Mouse (Mus musculus): ENCODE results near the gene Gpr19. TPM values are rescaled to one million over a fixed set of nuclear protein-coding genes. Genes with fewer than 3 reads are reported as not detected.

Gene Gpr19
- polyA plus RNA-seq, 1 experiment, result 15.6 TPM

GRCm38 (mm10) chr6:134872236-134872635 is 26.1 kb downstream of the Gpr19 start:
- DNase-seq, result no peak
- TF ChIP-seq POLR2A (IDR thresholded peaks at IDR 0.05; ENCODE audit: control insufficient read depth, extremely low read depth, insufficient read depth, low read length, poor library complexity) (no peak), CTCF (IDR thresholded peaks at IDR 0.05; ENCODE audit: borderline replicate concordance, control insufficient read depth, extremely low read depth, insufficient read depth, low read length, poor library complexity) (no peak)
- 99% methylated on average over 2 of the region's 2 CpGs for WGBS
- no peak overlapping the region for H3K27ac ChIP-seq (ENCODE audit: control insufficient read depth, insufficient read depth, low read length)
- H3K4me1 ChIP-seq (replicated peaks; ENCODE audit: control insufficient read depth, insufficient read depth, low read length), result no peaks in the 10 kb centered on the region
- no peaks in the 10 kb centered on the region for H3K27me3 ChIP-seq (ENCODE audit: control insufficient read depth, insufficient read depth, low read length)
- H3K4me3 ChIP-seq (ENCODE audit: control insufficient read depth, insufficient read depth, low read length), result no peak overlapping the region
- H3K36me3 ChIP-seq (ENCODE audit: control insufficient read depth, insufficient read depth, low read length), result no peaks in the 10 kb centered on the region

- no peaks in the 10 kb centered on the region for H3K27me3 ChIP-seq (ENCODE audit: control insufficient read depth, insufficient read depth, low read length)
- H3K27ac ChIP-seq (ENCODE audit: control insufficient read depth, insufficient read depth, low read length), result no peak overlapping the region
- no peak for DNase-seq
- H3K36me3 ChIP-seq (ENCODE audit: control insufficient read depth, insufficient read depth, low read length), result no peaks in the 10 kb centered on the region
- WGBS, result 95% methylated on average over 4 of the region's 4 CpGs
- no peak overlapping the region for H3K4me3 ChIP-seq (ENCODE audit: control insufficient read depth, insufficient read depth, low read length)
- TF ChIP-seq POLR2A (IDR thresholded peaks at IDR 0.05; ENCODE audit: control insufficient read depth, extremely low read depth, insufficient read depth, low read length, poor library complexity), result no peak
- TF ChIP-seq CTCF (IDR thresholded peaks at IDR 0.05; ENCODE audit: borderline replicate concordance, control insufficient read depth, extremely low read depth, insufficient read depth, low read length, poor library complexity), result no peak
- no peaks in the 10 kb centered on the region for H3K4me1 ChIP-seq (replicated peaks; ENCODE audit: control insufficient read depth, insufficient read depth, low read length)
These were observed 27.5 kb downstream of the Gpr19 start for GRCm38 (mm10) chr6:134870887-134871286.

- TF ChIP-seq POLR2A (IDR thresholded peaks at IDR 0.05; ENCODE audit: control insufficient read depth, extremely low read depth, insufficient read depth, low read length, poor library complexity), result no peak
- TF ChIP-seq CTCF (IDR thresholded peaks at IDR 0.05; ENCODE audit: borderline replicate concordance, control insufficient read depth, extremely low read depth, insufficient read depth, low read length, poor library complexity), result no peak
- no peak for DNase-seq
- Histone ChIP-seq H3K27ac (ENCODE audit: control insufficient read depth, insufficient read depth, low read length) (no peak overlapping the region), H3K36me3 (ENCODE audit: control insufficient read depth, insufficient read depth, low read length) (no peaks in the 10 kb centered on the region), H3K4me3 (ENCODE audit: control insufficient read depth, insufficient read depth, low read length) (no peak overlapping the region), H3K27me3 (ENCODE audit: control insufficient read depth, insufficient read depth, low read length) (no peaks in the 10 kb centered on the region), H3K4me1 (replicated peaks; ENCODE audit: control insufficient read depth, insufficient read depth, low read length) (no peaks in the 10 kb centered on the region)
- 95% methylated on average over 12 of the region's 12 CpGs for WGBS
These were observed 28.1 kb downstream of the Gpr19 start for GRCm38 (mm10) chr6:134870209-134870742.

GRCm38 (mm10) chr6:134867325-134867724 is 31.1 kb downstream of the Gpr19 start:
- no peak for TF ChIP-seq POLR2A (IDR thresholded peaks at IDR 0.05; ENCODE audit: control insufficient read depth, extremely low read depth, insufficient read depth, low read length, poor library complexity)
- no peak for TF ChIP-seq CTCF (IDR thresholded peaks at IDR 0.05; ENCODE audit: borderline replicate concordance, control insufficient read depth, extremely low read depth, insufficient read depth, low read length, poor library complexity)
- Histone ChIP-seq H3K4me3 (ENCODE audit: control insufficient read depth, insufficient read depth, low read length) (no peak overlapping the region), H3K36me3 (ENCODE audit: control insufficient read depth, insufficient read depth, low read length) (no peaks in the 10 kb centered on the region), H3K27me3 (ENCODE audit: control insufficient read depth, insufficient read depth, low read length) (no peaks in the 10 kb centered on the region), H3K4me1 (replicated peaks; ENCODE audit: control insufficient read depth, insufficient read depth, low read length) (no peaks in the 10 kb centered on the region), H3K27ac (ENCODE audit: control insufficient read depth, insufficient read depth, low read length) (no peak overlapping the region)
- no peak for DNase-seq
- WGBS, result 96% methylated on average over 3 of the region's 3 CpGs

- 96% methylated on average over 7 of the region's 7 CpGs for WGBS
- no peak for DNase-seq
- TF ChIP-seq POLR2A (IDR thresholded peaks at IDR 0.05; ENCODE audit: control insufficient read depth, extremely low read depth, insufficient read depth, low read length, poor library complexity) (no peak), CTCF (IDR thresholded peaks at IDR 0.05; ENCODE audit: borderline replicate concordance, control insufficient read depth, extremely low read depth, insufficient read depth, low read length, poor library complexity) (no peak)
These were observed 32.3 kb downstream of the Gpr19 start for GRCm38 (mm10) chr6:134866113-134866512.

GRCm38 (mm10) chr6:134863146-134863545 is 35.2 kb downstream of the Gpr19 start:
- H3K27me3 ChIP-seq (ENCODE audit: control insufficient read depth, insufficient read depth, low read length), result no peaks in the 10 kb centered on the region
- H3K4me3 ChIP-seq (ENCODE audit: control insufficient read depth, insufficient read depth, low read length), result no peak overlapping the region
- no peak overlapping the region for H3K27ac ChIP-seq (ENCODE audit: control insufficient read depth, insufficient read depth, low read length)
- H3K36me3 ChIP-seq (ENCODE audit: control insufficient read depth, insufficient read depth, low read length), result no peaks in the 10 kb centered on the region
- DNase-seq, result peak; percentile 94
- 7% methylated on average over 19 of the region's 19 CpGs for WGBS
- no peaks in the 10 kb centered on the region for H3K4me1 ChIP-seq (replicated peaks; ENCODE audit: control insufficient read depth, insufficient read depth, low read length)
- no peak for TF ChIP-seq POLR2A (IDR thresholded peaks at IDR 0.05; ENCODE audit: control insufficient read depth, extremely low read depth, insufficient read depth, low read length, poor library complexity)
- TF ChIP-seq CTCF (IDR thresholded peaks at IDR 0.05; ENCODE audit: borderline replicate concordance, control insufficient read depth, extremely low read depth, insufficient read depth, low read length, poor library complexity), result peak; percentile 97

More at GRCm38 (mm10) chr6:134866113-134866512, 32.3 kb downstream of the Gpr19 start:
- no peak overlapping the region for H3K4me3 ChIP-seq (ENCODE audit: control insufficient read depth, insufficient read depth, low read length)
- no peaks in the 10 kb centered on the region for H3K4me1 ChIP-seq (replicated peaks; ENCODE audit: control insufficient read depth, insufficient read depth, low read length)
- no peaks in the 10 kb centered on the region for H3K27me3 ChIP-seq (ENCODE audit: control insufficient read depth, insufficient read depth, low read length)
- H3K36me3 ChIP-seq (ENCODE audit: control insufficient read depth, insufficient read depth, low read length), result no peaks in the 10 kb centered on the region
- H3K27ac ChIP-seq (ENCODE audit: control insufficient read depth, insufficient read depth, low read length), result no peak overlapping the region

GRCm38 (mm10) chr6:134862671-134863104 is 35.7 kb downstream of the Gpr19 start:
- WGBS, result 71% methylated on average over 13 of the region's 13 CpGs

More at GRCm38 (mm10) chr6:134862671-134863104, 35.7 kb downstream of the Gpr19 start:
- TF ChIP-seq CTCF (IDR thresholded peaks at IDR 0.05; ENCODE audit: borderline replicate concordance, control insufficient read depth, extremely low read depth, insufficient read depth, low read length, poor library complexity) (no peak), POLR2A (IDR thresholded peaks at IDR 0.05; ENCODE audit: control insufficient read depth, extremely low read depth, insufficient read depth, low read length, poor library complexity) (no peak)
- no peak overlapping the region for H3K27ac ChIP-seq (ENCODE audit: control insufficient read depth, insufficient read depth, low read length)
- H3K36me3 ChIP-seq (ENCODE audit: control insufficient read depth, insufficient read depth, low read length), result no peaks in the 10 kb centered on the region
- H3K4me1 ChIP-seq (replicated peaks; ENCODE audit: control insufficient read depth, insufficient read depth, low read length), result no peaks in the 10 kb centered on the region
- DNase-seq, result no peak
- H3K4me3 ChIP-seq (ENCODE audit: control insufficient read depth, insufficient read depth, low read length), result no peak overlapping the region
- no peaks in the 10 kb centered on the region for H3K27me3 ChIP-seq (ENCODE audit: control insufficient read depth, insufficient read depth, low read length)
